Mouse (Mus musculus) erythroblast, embryonic 14.5 days (primary cell): ENCODE data around the gene Use1. TPM values are rescaled to one million over a fixed set of nuclear protein-coding genes. Genes with fewer than 3 reads are reported as not detected.
A peak's percentile ranks its signal among the peaks of the same experiment; 100 is the strongest.

ENCODE experiments used
- H3K27me3 ChIP-seq: 2 replicates; pipeline ENCODE4 v1.6.1; 2012; ENCODE audit warnings: inconsistent platforms; ENCODE audit not compliant: control insufficient read depth
- H3K36me3 ChIP-seq: 2 replicates; pipeline ENCODE4 v1.6.1; 2012; ENCODE audit warnings: mild to moderate bottlenecking, inconsistent platforms; ENCODE audit not compliant: control insufficient read depth
- H3K4me1 ChIP-seq: 2 replicates; pipeline ENCODE4 v1.6.1; 2012; ENCODE audit warnings: inconsistent platforms; ENCODE audit not compliant: control insufficient read depth
- H3K4me3 ChIP-seq: replicated peaks from 2 replicates; pipeline ENCODE3; 2012; ENCODE audit warnings: moderate library complexity, mild to moderate bottlenecking, inconsistent platforms
- H3K9me3 ChIP-seq: 2 replicates; pipeline ENCODE4 v1.6.1; 2012; ENCODE audit warnings: low read length, inconsistent platforms, mixed read lengths; ENCODE audit not compliant: control insufficient read depth
- GATA1 ChIP-seq: IDR thresholded peaks from 2 replicates; pipeline ENCODE4 v1.6.1; 2012; ENCODE audit warnings: low read length, inconsistent platforms, mixed read lengths
- TAL1 ChIP-seq: IDR thresholded peaks from 3 replicates; pipeline ENCODE4 v1.6.1; 2012; ENCODE audit warnings: low read length, inconsistent platforms, mixed read lengths
- polyA plus RNA-seq: library from polyadenylated mRNA; stranded (reverse); fragments of >175 nt; gene quantifications from 2 replicates; pipeline ENCODE4 v1.2.3, GENCODE M21; 2012

The Use1 gene
- polyA plus RNA-seq, 1 experiment, result 16.3 TPM

- Histone ChIP-seq H3K4me1 (peaks cover 16% of the 10 kb centered on the region), H3K36me3 (peaks cover 5% of the 10 kb centered on the region; the same call in 1 of the 2 replicates), H3K4me3 (peak overlapping the region; percentile 63), H3K9me3 (peaks cover 5% of the 10 kb centered on the region; the same call in 1 of the 2 replicates), H3K27me3 (peaks cover 62% of the 10 kb centered on the region)
- no peak for TF ChIP-seq TAL1
- TF ChIP-seq GATA1, result no peak
Observed at GRCm38 (mm10) chr8:71381971-71382961, 15.6 kb downstream of the Use1 start.

- Histone ChIP-seq H3K27me3 (peaks cover 53% of the 10 kb centered on the region), H3K4me3 (no peak overlapping the region)
- TF ChIP-seq TAL1, result no peak
- TF ChIP-seq GATA1, result no peak
Observed at GRCm38 (mm10) chr8:71383396-71383795, 16.7 kb downstream of the Use1 start.

GRCm38 (mm10) chr8:71383860-71384259, 17.2 kb downstream of the Use1 start:
- Histone ChIP-seq H3K4me1 (peaks cover 16% of the 10 kb centered on the region), H3K9me3 (peaks cover 5% of the 10 kb centered on the region; the same call in 1 of the 2 replicates), H3K4me3 (no peak overlapping the region), H3K36me3 (no peaks in the 10 kb centered on the region), H3K27me3 (peaks cover 48% of the 10 kb centered on the region)
- no peak for TF ChIP-seq TAL1
- TF ChIP-seq GATA1, result no peak

More at GRCm38 (mm10) chr8:71383396-71383795, 16.7 kb downstream of the Use1 start:
- Histone ChIP-seq H3K36me3 (no peaks in the 10 kb centered on the region; the same call in 1 of the 2 replicates), H3K9me3 (peaks cover 5% of the 10 kb centered on the region; the same call in 1 of the 2 replicates), H3K4me1 (peaks cover 16% of the 10 kb centered on the region)

- Histone ChIP-seq H3K4me3 (no peak overlapping the region), H3K27me3 (peaks cover 33% of the 10 kb centered on the region), H3K4me1 (peaks cover 16% of the 10 kb centered on the region), H3K9me3 (peaks cover 5% of the 10 kb centered on the region; the same call in 1 of the 2 replicates), H3K36me3 (no peaks in the 10 kb centered on the region)
- no peak for TF ChIP-seq TAL1
- no peak for TF ChIP-seq GATA1
Observed at GRCm38 (mm10) chr8:71385212-71385835, 18.7 kb downstream of the Use1 start.

GRCm38 (mm10) chr8:71388267-71388666, 21.6 kb downstream of the Use1 start:
- H3K36me3 ChIP-seq, result no peaks in the 10 kb centered on the region
- H3K4me1 ChIP-seq, result peaks cover 4% of the 10 kb centered on the region
- H3K4me3 ChIP-seq, result no peak overlapping the region
- no peak for TF ChIP-seq TAL1
- no peak for TF ChIP-seq GATA1
- peaks cover 7% of the 10 kb centered on the region for H3K27me3 ChIP-seq
- H3K9me3 ChIP-seq, result no peaks in the 10 kb centered on the region

- Histone ChIP-seq H3K36me3 (no peaks in the 10 kb centered on the region), H3K9me3 (no peaks in the 10 kb centered on the region), H3K4me1 (peaks cover 23% of the 10 kb centered on the region), H3K4me3 (no peak overlapping the region), H3K27me3 (no peaks in the 10 kb centered on the region)
- no peak for TF ChIP-seq TAL1
- TF ChIP-seq GATA1, result no peak
Observed at GRCm38 (mm10) chr8:71391696-71392095, 25.0 kb downstream of the Use1 start.

- H3K9me3 ChIP-seq, result no peaks in the 10 kb centered on the region
- TF ChIP-seq GATA1 (no peak), TAL1 (no peak)
- H3K27me3 ChIP-seq, result no peaks in the 10 kb centered on the region
- no peaks in the 10 kb centered on the region for H3K36me3 ChIP-seq
- peaks cover 27% of the 10 kb centered on the region for H3K4me1 ChIP-seq
- no peak overlapping the region for H3K4me3 ChIP-seq
Observed at GRCm38 (mm10) chr8:71392391-71392790, 25.7 kb downstream of the Use1 start.

GRCm38 (mm10) chr8:71392871-71393270, 26.2 kb downstream of the Use1 start:
- Histone ChIP-seq H3K36me3 (peaks cover 4% of the 10 kb centered on the region), H3K4me3 (no peak overlapping the region), H3K4me1 (peaks cover 32% of the 10 kb centered on the region)

GRCm38 (mm10) chr8:71394481-71394880, 27.8 kb downstream of the Use1 start:
- Histone ChIP-seq H3K4me3 (no peak overlapping the region), H3K4me1 (peaks cover 35% of the 10 kb centered on the region), H3K27me3 (no peaks in the 10 kb centered on the region), H3K36me3 (peaks cover 17% of the 10 kb centered on the region), H3K9me3 (no peaks in the 10 kb centered on the region)
- no peak for TF ChIP-seq TAL1
- TF ChIP-seq GATA1, result no peak

More at GRCm38 (mm10) chr8:71392871-71393270, 26.2 kb downstream of the Use1 start:
- no peaks in the 10 kb centered on the region for H3K27me3 ChIP-seq
- TF ChIP-seq TAL1 (no peak), GATA1 (no peak)
- H3K9me3 ChIP-seq, result no peaks in the 10 kb centered on the region
